In the genomic region with DNA sequence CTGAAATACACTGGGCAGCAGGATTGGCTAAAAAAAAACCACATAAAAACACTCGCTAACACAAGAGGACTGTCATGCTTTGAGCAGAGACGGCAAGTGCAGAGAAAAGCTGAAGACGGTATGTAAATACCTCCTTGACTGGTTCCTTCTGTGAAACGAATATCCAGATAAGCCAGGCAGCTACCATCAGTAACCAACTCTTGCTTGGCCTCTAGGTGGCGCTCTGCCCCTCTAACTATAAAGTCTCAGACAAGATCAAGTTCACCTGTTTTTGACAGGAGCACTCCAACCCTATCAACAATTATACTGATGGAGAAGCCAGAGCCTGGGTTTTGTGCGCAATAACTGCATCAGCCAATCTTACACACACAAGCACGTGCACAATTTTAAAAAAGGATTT, we compare ENCODE assay signal across 8 mouse cellular contexts. TPM values are rescaled to one million over a fixed set of nuclear protein-coding genes. Genes with fewer than 3 reads are reported as not detected.
A peak's percentile ranks its signal among the peaks of the same experiment; 100 is the strongest.
DNase-seq lines count a peak whose midpoint lies in the region; ATAC-seq and TF ChIP-seq lines count a peak whose summit lies in the region.
"Had no signal": no experiment of that assay in that cellular context is flagged by ENCODE, and none has a peak within 500 bp of the region (broad histone marks: within the 10 kb centered on the region; RNA-seq: fewer than 3 reads in every experiment).

No protein-coding gene starts in this region.

- no peak for TF ChIP-seq POLR2A in CH12.LX (IDR thresholded peaks at IDR 0.05; ENCODE audit: low read depth, low read length)

- peaks cover 3% of the 10 kb centered on the region for H3K9me3 ChIP-seq in CH12.LX (replicated peaks; ENCODE audit: low read length)
- H3K9me3 ChIP-seq in heart, embryonic 12.5 days (replicated peaks): no peaks in the 10 kb centered on the region
- no peaks in the 10 kb centered on the region for H3K9me3 ChIP-seq in lung, embryonic 14.5 days (ENCODE audit: low read depth, low read length)

- peaks cover 0 to 5% of the 10 kb centered on the region in 2 experiments; a peak in 1 of 4 replicates for H3K4me1 ChIP-seq in CH12.LX (ENCODE audit: control insufficient read depth in 1 of 2, insufficient read depth in 2 of 2)
- H3K4me1 ChIP-seq in heart, embryonic 12.5 days (replicated peaks): peaks cover 20% of the 10 kb centered on the region
- H3K4me1 ChIP-seq in lung, embryonic 14.5 days (ENCODE audit: insufficient read depth): no peaks in the 10 kb centered on the region

- ATAC-seq in heart, embryonic 12.5 days (ENCODE audit: insufficient number of reproducible peaks, low FRiP score): no peak
- no peak; the same call in 1 of the 2 replicates for ATAC-seq in lung, embryonic 14.5 days (ENCODE audit: insufficient read depth)

- H3K9ac ChIP-seq in CH12.LX (ENCODE audit: insufficient read depth, low read depth): no peak overlapping the region
- H3K9ac ChIP-seq in heart, embryonic 12.5 days: no peak overlapping the region
- H3K9ac ChIP-seq in lung, embryonic 14.5 days: no peak overlapping the region

- peaks cover 45 to 58% of the 10 kb centered on the region in 2 experiments for H3K36me3 ChIP-seq in CH12.LX (replicated peaks in 1 of 2; ENCODE audit: control insufficient read depth in 1 of 2, insufficient read depth in 1 of 2, low read length in 1 of 2)
- H3K36me3 ChIP-seq in heart, embryonic 12.5 days: peaks cover 49% of the 10 kb centered on the region
- peaks cover 56% of the 10 kb centered on the region for H3K36me3 ChIP-seq in lung, embryonic 14.5 days (ENCODE audit: insufficient read depth)

- H3K4me2 ChIP-seq in CH12.LX (ENCODE audit: insufficient read depth, low read depth, poor library complexity, severe bottlenecking): no peak overlapping the region
- H3K4me2 ChIP-seq in heart, embryonic 12.5 days: no peak overlapping the region
- no peak overlapping the region for H3K4me2 ChIP-seq in lung, embryonic 14.5 days

- TF ChIP-seq CTCF in CH12.LX (conservative IDR thresholded peaks at IDR 0.05 in 1 of 2, IDR thresholded peaks at IDR 0.05 in 1 of 2; ENCODE audit: low read depth in 2 of 2, low read length in 2 of 2): peak; percentile 84 to 85
- TF ChIP-seq CTCF in lung, embryonic 14.5 days (IDR thresholded peaks at IDR 0.05; ENCODE audit: low read depth): peak; percentile 86

- TF ChIP-seq RAD21 in CH12.LX (IDR thresholded peaks at IDR 0.05; ENCODE audit: low read depth, low read length): peak; percentile 81

- peak; percentile 80 for DNase-seq in CH12.LX (ENCODE audit: extremely low read depth)
- DNase-seq in T-cell, adult 2 months (ENCODE audit: low spot score): peak; percentile 77
- DNase-seq in cerebellum, postnatal 4 days (ENCODE audit: low spot score in 2 of 2): peak; percentile 49 to 71
- DNase-seq in layer of hippocampus, adult 11-12 months (ENCODE audit: low spot score): peak; percentile 78
- DNase-seq in lung, embryonic 14.5 days: peak; percentile 87
- DNase-seq in right cerebral cortex, postnatal 14 days: peak; percentile 85

- no peak overlapping the region for H3K4me3 ChIP-seq in CH12.LX (replicated peaks in 1 of 3; ENCODE audit: low read depth in 2 of 3, low read length in 2 of 3, poor library complexity in 1 of 3)
- H3K4me3 ChIP-seq in heart, embryonic 12.5 days: no peak overlapping the region
- H3K4me3 ChIP-seq in lung, embryonic 14.5 days (ENCODE audit: low read depth, low read length): no peak overlapping the region
- H3K4me3 ChIP-seq: megakaryocyte, embryonic 14.5 days had no signal

- in situ Hi-C loops in CH12.LX (cut with MboI; ENCODE audit: low pct_ligation_motif_present, low pct_unique_long_range_greater_than_20kb, low sequenced_read_pairs): no loop called here

- no peak overlapping the region for H3K27ac ChIP-seq in CH12.LX (ENCODE audit: insufficient read depth, low read depth)
- H3K27ac ChIP-seq in heart, embryonic 12.5 days (ENCODE audit: poor library complexity, severe bottlenecking): peak overlapping the region; percentile 51; the same call in 1 of the 2 replicates
- H3K27ac ChIP-seq in lung, embryonic 14.5 days (ENCODE audit: low read depth): peak overlapping the region; percentile 7; the same call in 1 of the 2 replicates

- WGBS in heart, embryonic 12.5 days: 18% methylated on average over 7 of the region's 7 CpGs
- 18% methylated on average over 7 of the region's 7 CpGs for WGBS in lung, embryonic 14.5 days

- no peak for TF ChIP-seq EP300 in CH12.LX (IDR thresholded peaks at IDR 0.05; ENCODE audit: low read length)

- dilution Hi-C loops in CH12.LX (cut with MboI; ENCODE audit: extremely low pct_ligation_motif_present, extremely low pct_unique_long_range_greater_than_20kb, low sequenced_read_pairs): no loop called here

- H3K27me3 ChIP-seq in CH12.LX (replicated peaks): peaks cover 2% of the 10 kb centered on the region
- 0 out of 2 replicates have a peak, but pooled peaks cover 4% of the 10 kb centered on the region for H3K27me3 ChIP-seq in heart, embryonic 12.5 days (replicated peaks)
- H3K27me3 ChIP-seq in lung, embryonic 14.5 days (ENCODE audit: insufficient read depth, low read length): no peaks in the 10 kb centered on the region

- no peaks in the 10 kb centered on the region for H3K79me2 ChIP-seq in CH12.LX (replicated peaks; ENCODE audit: control insufficient read depth, extremely low read depth, insufficient read depth, poor library complexity, severe bottlenecking)

TF ChIP-seq in CH12.LX, 34 proteins besides CTCF, POLR2A, EP300 and RAD21:
- 0 out of 2 replicates have a peak, but pooled peaks have one; percentile 23 for TF ChIP-seq ELF1 (IDR thresholded peaks at IDR 0.05; ENCODE audit: low read depth, low read length)
- TF ChIP-seq NELFE (IDR thresholded peaks at IDR 0.05; ENCODE audit: low read depth, low read length): 0 out of 2 replicates have a peak, but pooled peaks have one; percentile 29
- peak; percentile 70 for TF ChIP-seq SMC3 (IDR thresholded peaks at IDR 0.05; ENCODE audit: low read depth, low read length)
- no peak for TF ChIP-seq POLR2AphosphoS2 (IDR thresholded peaks at IDR 0.05; ENCODE audit: low read depth, low read length)
- TF ChIP-seq ZC3H11A (IDR thresholded peaks at IDR 0.05; ENCODE audit: low read depth, low read length): no peak

RNA-seq across cellular contexts. Expression of a gene that starts 7.0 kb away (rescaled TPM):
- total RNA-seq in CH12.LX (2012; rRNA removed) (0.30 TPM in 1 of 2 replicates, not detected in the other), CH12.LX (2014; rRNA removed) (not detected in 2 replicates)
- 0.29 TPM in 1 of 2 replicates, not detected in the other for polyA plus RNA-seq in CH12.LX (2012; ENCODE audit: insufficient read length, low read depth)
- 153 and 155 TPM in 2 replicates for polyA plus RNA-seq in heart, embryonic 12.5 days (2016; fragmentation: Nextera tagmentation; extraction: Ambion mirVana)
- 185 and 194 TPM in 2 replicates for polyA plus RNA-seq in lung, embryonic 14.5 days (2014; fragmentation: Nextera tagmentation; extraction: Ambion mirVana)

RNA-seq across cellular contexts. Expression of a gene that starts 23.8 kb away (rescaled TPM):
- total RNA-seq in CH12.LX (2012; rRNA removed) (not detected in 2 replicates), CH12.LX (2014; rRNA removed) (not detected in 2 replicates)
- polyA plus RNA-seq in CH12.LX (2012; ENCODE audit: insufficient read length, low read depth): not detected in 2 replicates
- polyA plus RNA-seq in heart, embryonic 12.5 days (2016; fragmentation: Nextera tagmentation; extraction: Ambion mirVana): 1.6 and 2.0 TPM in 2 replicates
- polyA plus RNA-seq in lung, embryonic 14.5 days (2014; fragmentation: Nextera tagmentation; extraction: Ambion mirVana): 3.7 and 4.5 TPM in 2 replicates

RNA-seq across cellular contexts. Expression of a gene that starts 31.1 kb away (rescaled TPM):
- total RNA-seq in CH12.LX (2012; rRNA removed) (7.4 and 7.5 TPM in 2 replicates), CH12.LX (2014; rRNA removed) (7.1 and 7.3 TPM in 2 replicates)
- 4.8 and 5.5 TPM in 2 replicates for polyA plus RNA-seq in CH12.LX (2012; ENCODE audit: insufficient read length, low read depth)
- 37.7 and 38.7 TPM in 2 replicates for polyA plus RNA-seq in heart, embryonic 12.5 days (2016; fragmentation: Nextera tagmentation; extraction: Ambion mirVana)
- polyA plus RNA-seq in lung, embryonic 14.5 days (2014; fragmentation: Nextera tagmentation; extraction: Ambion mirVana): 42.5 and 51.8 TPM in 2 replicates

RNA-seq across cellular contexts. Expression of a gene that starts 31.6 kb away (rescaled TPM):
- total RNA-seq in CH12.LX (2012; rRNA removed) (32.9 and 34.2 TPM in 2 replicates), CH12.LX (2014; rRNA removed) (26.1 and 27.6 TPM in 2 replicates)
- polyA plus RNA-seq in CH12.LX (2012; ENCODE audit: insufficient read length, low read depth): 33.1 and 37.2 TPM in 2 replicates
- polyA plus RNA-seq in heart, embryonic 12.5 days (2016; fragmentation: Nextera tagmentation; extraction: Ambion mirVana): 57.2 and 61.2 TPM in 2 replicates
- 47.2 and 52.8 TPM in 2 replicates for polyA plus RNA-seq in lung, embryonic 14.5 days (2014; fragmentation: Nextera tagmentation; extraction: Ambion mirVana)

RNA-seq across cellular contexts. Expression of a gene that starts 31.9 kb away (rescaled TPM):
- total RNA-seq in CH12.LX (2012; rRNA removed) (59.3 and 60.4 TPM in 2 replicates), CH12.LX (2014; rRNA removed) (22.3 and 22.7 TPM in 2 replicates)
- 50.1 and 69.2 TPM in 2 replicates for polyA plus RNA-seq in CH12.LX (2012; ENCODE audit: insufficient read length, low read depth)
- polyA plus RNA-seq in heart, embryonic 12.5 days (2016; fragmentation: Nextera tagmentation; extraction: Ambion mirVana): 117 and 124 TPM in 2 replicates
- 84.9 and 93.8 TPM in 2 replicates for polyA plus RNA-seq in lung, embryonic 14.5 days (2014; fragmentation: Nextera tagmentation; extraction: Ambion mirVana)

Comparison
In these comparisons a context has a peak if more than half of its experiments do, and no peak if none do; other contexts are left out.
1. RNA of a gene that starts 7.0 kb away (polyA plus RNA-seq): 185 to 194 TPM in lung, embryonic 14.5 days and 153 to 155 TPM in heart, embryonic 12.5 days; 0.29 TPM in CH12.LX; every median in the first group is over 100 times any median in the second.
2. Peak in every context shown above with its lines, with median percentiles within 50 percentile points of each other: DNase-seq.